20 mouse cellular contexts compared by ENCODE assay signal in the genomic region with DNA sequence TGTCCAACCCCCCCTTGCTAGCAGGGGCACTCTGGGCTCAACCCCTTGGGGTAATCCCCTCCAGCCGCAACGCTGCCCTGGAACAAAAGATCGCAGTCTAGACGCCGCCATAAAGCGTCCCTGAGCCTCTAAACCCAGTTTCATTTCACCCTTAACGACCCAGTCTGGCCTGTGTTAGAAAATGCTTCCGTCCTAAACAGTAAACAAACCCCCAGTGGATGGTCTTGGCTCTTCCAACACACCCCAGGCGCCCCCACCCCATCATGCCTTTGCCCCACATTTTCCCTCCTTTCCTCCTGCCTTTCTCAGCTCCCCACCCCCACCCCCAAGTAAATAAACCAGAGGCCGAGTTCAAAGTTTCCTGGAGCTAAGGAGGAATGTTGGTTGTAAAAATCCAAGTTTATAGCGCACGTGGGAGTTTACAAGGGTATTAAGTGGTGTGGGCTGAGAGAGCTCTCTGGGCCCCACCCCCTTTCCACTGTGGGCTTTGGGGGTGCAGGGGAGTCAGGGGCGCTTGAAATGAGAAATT. TPM values are rescaled to one million over a fixed set of nuclear protein-coding genes. Genes with fewer than 3 reads are reported as not detected.
DNase-seq lines count a peak whose midpoint lies in the region; ATAC-seq lines count a peak whose summit lies in the region.
"Had no signal": no experiment of that assay in that cellular context is flagged by ENCODE, and none has a peak within 500 bp of the region (broad histone marks: within the 10 kb centered on the region; RNA-seq: fewer than 3 reads in every experiment).

No protein-coding gene starts in this region.

- peak overlapping the region; percentile 56 for H3K4me2 ChIP-seq in limb, embryonic 11.5 days (ENCODE audit: low read depth, severe bottlenecking)
- peak overlapping the region; percentile 43 for H3K4me2 ChIP-seq in neural tube, embryonic 15.5 days
- H3K4me2 ChIP-seq: midbrain, embryonic 12.5 days had no signal

- peak overlapping the region; percentile 53 for H3K4me3 ChIP-seq in megakaryocyte, embryonic 14.5 days (replicated peaks)
- H3K4me3 ChIP-seq in limb, embryonic 11.5 days (ENCODE audit: low read depth, low read length): peak overlapping the region; percentile 20
- peak overlapping the region; percentile 10 for H3K4me3 ChIP-seq in neural tube, embryonic 15.5 days (replicated peaks)
- H3K4me3 ChIP-seq: midbrain, embryonic 12.5 days had no signal

- H3K9me3 ChIP-seq in megakaryocyte, embryonic 14.5 days: no peaks in the 10 kb centered on the region
- H3K9me3 ChIP-seq in limb, embryonic 11.5 days (ENCODE audit: control insufficient read depth, low read length): no peaks in the 10 kb centered on the region
- H3K9me3 ChIP-seq in neural tube, embryonic 15.5 days (replicated peaks): no peaks in the 10 kb centered on the region
- H3K9me3 ChIP-seq: midbrain, embryonic 12.5 days had no signal

- H3K4me1 ChIP-seq in megakaryocyte, embryonic 14.5 days: peaks cover 31% of the 10 kb centered on the region
- peaks cover 25% of the 10 kb centered on the region for H3K4me1 ChIP-seq in limb, embryonic 11.5 days (ENCODE audit: control insufficient read depth, insufficient read depth, low read length)
- peaks cover 27% of the 10 kb centered on the region for H3K4me1 ChIP-seq in neural tube, embryonic 15.5 days
- H3K4me1 ChIP-seq: midbrain, embryonic 12.5 days had no signal

- H3K27me3 ChIP-seq in megakaryocyte, embryonic 14.5 days (replicated peaks): peaks cover 96% of the 10 kb centered on the region
- H3K27me3 ChIP-seq in limb, embryonic 11.5 days (ENCODE audit: control insufficient read depth, insufficient read depth, low read length): peaks cover 45% of the 10 kb centered on the region
- H3K27me3 ChIP-seq in neural tube, embryonic 15.5 days (replicated peaks): peaks cover 63% of the 10 kb centered on the region

- no peak for ATAC-seq in megakaryocyte, adult 5-6 weeks (ENCODE audit: poor library complexity, severe bottlenecking)
- ATAC-seq in limb, embryonic 11.5 days (ENCODE audit: insufficient number of reproducible peaks, low FRiP score, low TSS enrichment, low read depth): peak; percentile 76
- ATAC-seq in neural tube, embryonic 15.5 days (ENCODE audit: low FRiP score): no peak
- ATAC-seq in erythroblast, adult 5-6 weeks (replicated peaks; ENCODE audit: low FRiP score, poor library complexity, severe bottlenecking): no peak

- DNase-seq in hindlimb bud, embryonic 11.5 days (ENCODE audit: extremely low spot score, low read depth, low spot score): peak; percentile 90
- DNase-seq in limb, embryonic 11.5 days (ENCODE audit: low spot score): peak; percentile 78
- no peak for DNase-seq in cerebellum, adult 9-11 months
- DNase-seq: cerebellum, postnatal 36 days; heart, adult 11 months; layer of hippocampus, postnatal 36 days; right cerebral cortex, adult 18-20 months; spleen, adult 18-20 months; thymus, postnatal 25 days had no signal

- whole genome bisulfite sequencing in limb, embryonic 11.5 days: under 1% methylated on average over 13 of the region's 13 CpGs
- 2% methylated on average over 13 of the region's 13 CpGs for WGBS in neural tube, embryonic 15.5 days

- H3K36me3 ChIP-seq in megakaryocyte, embryonic 14.5 days (replicated peaks; ENCODE audit: low read length): no peaks in the 10 kb centered on the region
- H3K36me3 ChIP-seq in limb, embryonic 11.5 days (ENCODE audit: control insufficient read depth, insufficient read depth, low read length): no peaks in the 10 kb centered on the region
- H3K36me3 ChIP-seq in neural tube, embryonic 15.5 days: no peaks in the 10 kb centered on the region
- H3K36me3 ChIP-seq: midbrain, embryonic 12.5 days had no signal

- H3K27ac ChIP-seq in limb, embryonic 11.5 days (replicated peaks; ENCODE audit: low read depth, low read length): peak overlapping the region; percentile 95
- H3K27ac ChIP-seq in neural tube, embryonic 15.5 days (replicated peaks): peak overlapping the region; percentile 65
- H3K27ac ChIP-seq: midbrain, embryonic 12.5 days had no signal

- peak overlapping the region; percentile 61 for H3K9ac ChIP-seq in limb, embryonic 11.5 days (ENCODE audit: low read length)
- H3K9ac ChIP-seq in neural tube, embryonic 15.5 days (replicated peaks): 0 out of 2 replicates have a peak overlapping the region, but pooled peaks have one; percentile 5
- H3K9ac ChIP-seq: midbrain, embryonic 12.5 days had no signal

RNA-seq across cellular contexts. Expression of a gene that starts 5.5 kb away (rescaled TPM):
- polyA plus RNA-seq in megakaryocyte, embryonic 14.5 days (2012; ENCODE audit: insufficient read depth, low replicate concordance): not detected in 2 replicates
- not detected in 2 replicates for total RNA-seq in megakaryocyte, adult 5-6 weeks (2015)
- total RNA-seq in megakaryocyte, adult 5-6 weeks (2017): not detected in 2 replicates
- 5.5 and 5.9 TPM in 2 replicates for polyA plus RNA-seq in limb, embryonic 11.5 days (2014; fragmentation: Nextera tagmentation; extraction: Ambion mirVana)
- polyA plus RNA-seq in neural tube, embryonic 15.5 days (2015; fragmentation: Nextera tagmentation; extraction: Ambion mirVana): 2.1 and 5.6 TPM in 2 replicates
- total RNA-seq in erythroblast, adult 5-6 weeks (2015; ENCODE audit: low replicate concordance): not detected in 2 replicates
- not detected in 2 replicates for total RNA-seq in erythroblast, adult 5-6 weeks (2017; ENCODE audit: low replicate concordance)
- total RNA-seq: hematopoietic stem cell, adult 5-6 weeks; layer of hippocampus, postnatal 36 days; left cerebral cortex, postnatal 36 days had no signal
- polyA plus RNA-seq: embryonic facial prominence, embryonic 11.5 days; heart, embryonic 14.5 days; liver, embryonic 16.5 days; midbrain, embryonic 12.5 days; stomach, embryonic 16.5 days had no signal

RNA-seq across cellular contexts. Expression of a gene that starts 6.9 kb away (rescaled TPM):
- polyA plus RNA-seq in megakaryocyte, embryonic 14.5 days (2012; ENCODE audit: insufficient read depth, low replicate concordance): 0.08 TPM in 1 of 2 replicates, not detected in the other
- not detected in 2 replicates for total RNA-seq in megakaryocyte, adult 5-6 weeks (2015)
- not detected in 2 replicates for total RNA-seq in megakaryocyte, adult 5-6 weeks (2017)
- 43.9 and 56.2 TPM in 2 replicates for polyA plus RNA-seq in limb, embryonic 11.5 days (2014; fragmentation: Nextera tagmentation; extraction: Ambion mirVana)
- polyA plus RNA-seq in neural tube, embryonic 15.5 days (2015; fragmentation: Nextera tagmentation; extraction: Ambion mirVana): 51.3 and 71.0 TPM in 2 replicates
- total RNA-seq in erythroblast, adult 5-6 weeks (2015; ENCODE audit: low replicate concordance): not detected in 2 replicates
- total RNA-seq in erythroblast, adult 5-6 weeks (2017; ENCODE audit: low replicate concordance): not detected in 2 replicates
- total RNA-seq: hematopoietic stem cell, adult 5-6 weeks; layer of hippocampus, postnatal 36 days; left cerebral cortex, postnatal 36 days had no signal
- polyA plus RNA-seq: embryonic facial prominence, embryonic 11.5 days; heart, embryonic 14.5 days; liver, embryonic 16.5 days; midbrain, embryonic 12.5 days had no signal

RNA-seq across cellular contexts. Expression of a gene that starts 7.5 kb away (rescaled TPM):
- not detected in 2 replicates for polyA plus RNA-seq in megakaryocyte, embryonic 14.5 days (2012; ENCODE audit: insufficient read depth, low replicate concordance)
- total RNA-seq in megakaryocyte, adult 5-6 weeks (2015): not detected in 2 replicates
- not detected in 2 replicates for total RNA-seq in megakaryocyte, adult 5-6 weeks (2017)
- 8.3 and 9.1 TPM in 2 replicates for polyA plus RNA-seq in limb, embryonic 11.5 days (2014; fragmentation: Nextera tagmentation; extraction: Ambion mirVana)
- polyA plus RNA-seq in neural tube, embryonic 15.5 days (2015; fragmentation: Nextera tagmentation; extraction: Ambion mirVana): 14.6 and 20.7 TPM in 2 replicates
- not detected in 2 replicates for total RNA-seq in erythroblast, adult 5-6 weeks (2015; ENCODE audit: low replicate concordance)
- not detected in 2 replicates for total RNA-seq in erythroblast, adult 5-6 weeks (2017; ENCODE audit: low replicate concordance)
- total RNA-seq: hematopoietic stem cell, adult 5-6 weeks; layer of hippocampus, postnatal 36 days; left cerebral cortex, postnatal 36 days had no signal
- polyA plus RNA-seq: midbrain, embryonic 12.5 days had no signal

RNA-seq across cellular contexts. Expression of a gene that starts 16.5 kb away (rescaled TPM):
- not detected in 2 replicates for polyA plus RNA-seq in megakaryocyte, embryonic 14.5 days (2012; ENCODE audit: insufficient read depth, low replicate concordance)
- total RNA-seq in megakaryocyte, adult 5-6 weeks (2015): not detected in 2 replicates
- not detected in 2 replicates for total RNA-seq in megakaryocyte, adult 5-6 weeks (2017)
- polyA plus RNA-seq in limb, embryonic 11.5 days (2014; fragmentation: Nextera tagmentation; extraction: Ambion mirVana): 4.4 and 6.1 TPM in 2 replicates
- polyA plus RNA-seq in neural tube, embryonic 15.5 days (2015; fragmentation: Nextera tagmentation; extraction: Ambion mirVana): 19.7 and 30.9 TPM in 2 replicates
- not detected in 2 replicates for total RNA-seq in erythroblast, adult 5-6 weeks (2015; ENCODE audit: low replicate concordance)
- not detected in 2 replicates for total RNA-seq in erythroblast, adult 5-6 weeks (2017; ENCODE audit: low replicate concordance)
- total RNA-seq: hematopoietic stem cell, adult 5-6 weeks; layer of hippocampus, postnatal 36 days; left cerebral cortex, postnatal 36 days had no signal
- polyA plus RNA-seq: embryonic facial prominence, embryonic 11.5 days; heart, embryonic 14.5 days; liver, embryonic 16.5 days; midbrain, embryonic 12.5 days; stomach, embryonic 16.5 days had no signal

RNA-seq across cellular contexts. Expression of a gene that starts 23.2 kb away (rescaled TPM):
- polyA plus RNA-seq in megakaryocyte, embryonic 14.5 days (2012; ENCODE audit: insufficient read depth, low replicate concordance): not detected in 2 replicates
- not detected in 2 replicates for total RNA-seq in megakaryocyte, adult 5-6 weeks (2015)
- total RNA-seq in megakaryocyte, adult 5-6 weeks (2017): not detected in 2 replicates
- 0.96 and 1.2 TPM in 2 replicates for polyA plus RNA-seq in limb, embryonic 11.5 days (2014; fragmentation: Nextera tagmentation; extraction: Ambion mirVana)
- polyA plus RNA-seq in neural tube, embryonic 15.5 days (2015; fragmentation: Nextera tagmentation; extraction: Ambion mirVana): 12.7 and 19.7 TPM in 2 replicates
- total RNA-seq in erythroblast, adult 5-6 weeks (2015; ENCODE audit: low replicate concordance): not detected in 2 replicates
- total RNA-seq in erythroblast, adult 5-6 weeks (2017; ENCODE audit: low replicate concordance): not detected in 2 replicates
- total RNA-seq: hematopoietic stem cell, adult 5-6 weeks; layer of hippocampus, postnatal 36 days; left cerebral cortex, postnatal 36 days had no signal
- polyA plus RNA-seq: embryonic facial prominence, embryonic 11.5 days; heart, embryonic 14.5 days; liver, embryonic 16.5 days; midbrain, embryonic 12.5 days; stomach, embryonic 16.5 days had no signal

Comparison
In these comparisons a context has a peak if more than half of its experiments do, and no peak if none do; other contexts are left out.
1. RNA of a gene that starts 6.9 kb away (polyA plus RNA-seq): 43.9 to 56.2 TPM in limb, embryonic 11.5 days and 51.3 to 71.0 TPM in neural tube, embryonic 15.5 days; 0.08 TPM in megakaryocyte, embryonic 14.5 days; every median in the first group is over 10 times any median in the second.
2. Peak in every context shown above with its lines, with median percentiles within 50 percentile points of each other: H3K4me3 ChIP-seq.